Mouse (Mus musculus) naive thymus-derived CD4-positive, alpha-beta T cell, adult 2 months (primary cell): ENCODE data around the gene Ptpa.

Source experiments
- DNase-seq: peaks from one replicate; pipeline ENCODE4 v3.0.0-alpha.2; 2011; ENCODE audit warnings: low read depth

Ptpa gene

GRCm38 (mm10) chr2:30463904-30464330 lies 48.1 kb downstream of the Ptpa start:
- peak; percentile 95 for DNase-seq

- no peak for DNase-seq
Observed at GRCm38 (mm10) chr2:30464411-30464810, 48.6 kb downstream of the Ptpa start.

- no peak for DNase-seq
Observed at GRCm38 (mm10) chr2:30466787-30467186, 50.9 kb downstream of the Ptpa start.

DNA sequence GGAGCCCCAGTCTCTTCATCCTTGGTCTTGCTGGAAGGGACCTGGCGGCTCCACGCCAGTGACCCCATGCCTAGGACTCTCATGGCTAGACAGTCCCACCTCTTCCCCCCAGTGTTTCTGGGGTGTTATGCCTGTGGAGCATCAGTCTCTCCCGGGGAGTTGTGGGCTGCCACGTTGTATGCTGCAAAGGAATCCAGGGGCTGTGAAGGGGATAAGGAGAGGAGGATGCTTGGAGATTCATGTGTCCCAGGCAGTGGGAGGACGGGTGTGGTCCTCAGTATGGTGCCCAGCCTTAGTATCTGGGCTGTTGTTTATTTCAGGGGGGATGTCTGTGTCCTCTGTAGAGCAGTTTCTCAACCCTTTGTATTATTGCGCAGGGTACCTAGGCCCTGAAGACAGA lies 53.2 kb downstream of the Ptpa start:
- DNase-seq = no peak

DNA sequence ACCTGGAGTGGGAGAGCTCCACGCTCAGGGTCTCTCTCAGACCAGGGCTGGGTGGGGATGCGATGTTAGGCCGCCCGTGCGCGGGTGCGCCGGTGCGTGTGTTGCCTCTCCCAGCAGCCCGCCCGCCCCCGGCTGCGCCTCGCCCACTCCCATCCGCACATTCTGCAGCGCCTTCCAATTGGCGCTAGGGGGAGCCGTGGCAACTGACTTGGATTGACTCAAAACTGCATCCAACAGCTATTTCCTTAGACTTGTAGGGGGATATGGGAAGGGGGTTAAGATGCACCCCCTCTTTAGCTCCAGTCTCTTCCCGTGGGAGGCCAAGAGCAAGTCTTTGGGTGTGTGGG lies 53.9 kb downstream of the Ptpa start:
- DNase-seq = peak; percentile 88

DNA sequence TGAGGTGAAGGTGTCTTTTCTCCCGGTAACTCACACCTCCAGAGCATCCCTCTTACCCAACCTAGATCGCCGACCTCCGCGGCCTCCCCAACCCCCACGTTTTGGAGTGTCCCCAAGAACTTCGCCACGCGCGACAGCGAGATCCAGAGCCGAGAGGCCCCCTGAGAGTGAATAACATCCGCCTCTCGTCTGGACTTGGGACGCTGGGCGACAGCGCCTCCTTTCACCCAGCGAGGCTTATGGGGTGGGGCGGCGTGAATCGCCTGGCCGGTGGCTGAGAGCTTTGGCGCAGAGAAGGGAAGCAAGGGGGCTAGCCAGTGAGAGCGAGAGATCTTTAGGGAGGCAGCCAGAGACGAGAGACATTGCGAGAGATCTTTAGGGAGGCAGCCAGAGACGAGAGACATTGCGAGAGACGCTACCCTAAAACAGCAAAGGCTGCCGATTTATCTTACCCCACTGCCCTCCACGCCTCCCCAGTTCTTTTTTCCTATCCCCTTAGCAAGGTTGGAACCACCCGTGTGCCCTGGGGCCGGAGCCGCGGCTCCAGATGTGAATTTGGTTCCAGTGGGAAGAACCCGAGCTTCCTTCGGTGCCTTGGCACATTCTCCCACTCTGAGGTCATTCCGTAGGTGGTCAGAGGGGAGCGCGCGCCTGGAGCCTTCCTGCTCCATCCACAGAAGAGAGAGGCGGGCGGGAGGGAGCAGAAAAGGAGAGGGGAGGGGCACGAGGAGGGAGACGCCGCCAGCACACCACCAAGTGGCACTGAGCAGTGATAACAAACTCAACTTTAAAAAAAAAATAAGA lies 54.5 kb downstream of the Ptpa start:
- DNase-seq = no peak

- no peak for DNase-seq
Observed at GRCm38 (mm10) chr2:30471051-30471450, 55.2 kb downstream of the Ptpa start.

GRCm38 (mm10) chr2:30471795-30472720 lies 56.2 kb downstream of the Ptpa start:
- DNase-seq = peak; percentile 62

- no peak for DNase-seq
Observed at GRCm38 (mm10) chr2:30472731-30473351, 57.0 kb downstream of the Ptpa start.

DNA sequence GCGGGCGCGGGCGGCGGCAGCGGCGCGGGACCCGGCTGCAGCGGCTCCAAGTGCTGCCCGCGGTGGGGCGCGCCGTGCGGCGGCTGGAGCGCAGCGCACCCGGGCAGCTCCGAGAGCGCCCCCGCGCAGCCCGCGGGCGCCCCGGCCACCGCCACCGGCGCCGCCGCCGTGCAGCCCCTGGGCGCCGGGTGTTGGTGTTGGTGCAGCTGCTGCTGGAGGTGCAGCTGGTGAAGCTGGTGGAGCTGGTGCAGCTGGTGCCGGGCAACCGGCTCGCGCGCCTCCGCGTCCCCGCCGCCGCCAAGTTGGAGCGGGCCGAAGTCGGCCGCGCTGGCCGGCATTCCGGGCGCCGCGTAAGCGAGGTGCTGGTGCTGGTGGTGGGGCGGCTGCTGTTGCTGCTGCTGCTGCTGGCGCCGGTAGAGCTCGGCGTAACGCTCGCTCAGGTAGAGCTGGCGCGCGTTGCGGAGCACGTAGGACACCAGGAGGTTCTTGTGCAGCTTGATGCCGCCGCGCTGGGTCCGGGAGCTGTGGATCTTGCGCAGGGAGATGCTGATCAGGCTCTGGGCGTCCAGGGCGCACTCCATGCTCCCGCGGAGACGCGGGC lies 57.7 kb downstream of the Ptpa start:
- DNase-seq = no peak

DNA sequence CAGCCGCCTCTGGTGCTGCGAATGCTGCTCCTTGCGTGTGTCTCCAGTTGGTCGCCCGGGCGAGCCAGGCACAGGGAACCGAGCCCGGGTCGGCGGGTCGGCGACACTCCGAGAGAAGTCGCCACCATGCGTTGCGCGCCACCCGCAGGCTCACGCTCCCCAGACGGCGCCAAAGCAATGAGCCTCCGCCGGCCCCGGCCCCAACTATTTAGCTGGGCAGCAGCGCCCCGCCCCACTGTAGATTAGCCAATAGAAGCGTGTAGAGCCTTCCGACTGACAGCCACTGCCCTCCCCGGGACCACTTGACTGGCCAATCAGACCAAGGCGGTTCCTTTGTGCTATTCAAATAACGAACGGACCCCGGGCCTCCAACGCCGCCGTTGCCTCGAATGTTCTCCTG lies 58.2 kb downstream of the Ptpa start, which contains the start of gene Ier5l:
Ier5l (minus strand) TSS at position 181 of the 400 bp plus-strand sequence.
- peak; percentile 61 for DNase-seq

- DNase-seq = no peak
Observed at GRCm38 (mm10) chr2:30474776-30475175, 58.9 kb downstream of the Ptpa start.

DNA sequence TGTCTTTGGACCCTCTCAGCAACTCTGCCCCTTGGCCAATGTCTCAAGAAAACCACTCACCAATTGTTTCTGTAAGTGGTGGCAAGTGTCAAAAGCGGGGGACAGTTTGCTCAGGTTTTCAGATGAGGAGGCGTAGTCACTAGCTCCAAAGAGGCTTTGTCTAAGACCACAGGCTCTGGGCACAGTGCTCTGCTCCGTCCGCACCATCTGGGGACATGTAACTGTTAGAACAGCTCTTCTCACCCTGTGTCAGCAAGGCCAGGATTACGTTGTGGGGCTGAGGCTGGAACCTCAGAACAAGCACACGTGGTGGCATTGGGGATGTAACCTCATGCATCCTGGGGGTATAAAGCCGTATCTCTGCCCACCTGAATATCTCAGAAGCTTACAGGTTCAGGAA lies 59.6 kb downstream of the Ptpa start:
- DNase-seq = no peak

DNA sequence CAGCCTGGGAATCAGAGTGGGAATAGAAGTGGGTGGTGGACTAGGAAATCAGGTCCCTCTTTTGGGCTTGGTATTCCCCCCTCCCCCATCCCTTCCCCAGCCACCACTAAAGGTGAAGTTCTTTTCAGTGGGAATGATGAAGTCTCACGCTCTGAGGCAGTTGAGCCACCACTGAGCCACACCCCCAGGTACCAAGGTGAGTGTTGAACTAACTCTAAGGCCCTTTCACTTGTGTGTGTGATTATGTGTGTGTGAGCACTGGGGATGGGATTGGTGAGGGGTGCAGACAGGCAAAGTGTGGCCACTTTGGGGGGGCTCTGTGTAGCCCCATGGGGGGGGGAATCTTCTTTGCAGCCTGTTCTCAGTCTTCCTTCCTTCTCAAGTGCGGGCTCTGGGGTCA lies 60.4 kb downstream of the Ptpa start:
- DNase-seq = no peak

DNA sequence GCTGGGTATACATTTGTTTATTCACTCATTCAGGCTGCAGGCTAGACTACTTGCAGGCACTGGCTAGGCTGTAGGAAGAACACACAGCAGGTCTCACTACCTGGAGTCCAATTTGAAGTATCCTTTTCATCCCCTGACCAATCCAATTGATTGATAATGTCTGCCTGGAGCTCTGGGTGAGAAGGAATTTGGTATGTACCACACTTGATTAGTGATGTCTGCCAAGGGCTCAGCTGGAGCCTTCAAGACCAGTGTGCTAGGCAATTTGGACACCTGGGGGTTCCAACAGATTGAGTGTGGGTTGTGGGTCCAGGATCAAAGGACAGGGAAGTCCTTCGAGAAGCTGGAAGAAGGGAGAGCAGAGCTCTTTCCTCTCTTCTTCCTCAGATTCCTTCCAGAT lies 62.7 kb downstream of the Ptpa start:
- DNase-seq = no peak

DNA sequence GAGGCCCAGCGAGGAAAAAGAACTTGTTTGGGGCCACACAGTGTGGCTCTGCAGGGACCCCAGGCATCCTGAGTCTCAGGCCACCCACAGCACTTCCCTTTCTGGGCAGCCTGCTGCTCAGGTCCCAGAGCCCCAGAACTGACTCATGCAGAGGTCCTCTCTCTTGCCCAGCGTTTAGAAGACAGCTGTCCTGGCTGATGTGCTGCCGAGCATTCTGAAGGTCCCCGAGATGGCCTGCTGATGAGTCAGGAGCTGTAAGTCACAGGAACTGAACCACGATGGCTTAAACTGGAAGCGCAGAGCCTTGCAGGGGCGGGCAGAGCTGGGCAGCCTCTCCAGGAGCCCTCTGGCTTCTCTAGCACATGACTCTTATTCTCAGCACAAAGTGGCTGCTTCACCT lies 71.8 kb downstream of the Ptpa start:
- no peak for DNase-seq

DNA sequence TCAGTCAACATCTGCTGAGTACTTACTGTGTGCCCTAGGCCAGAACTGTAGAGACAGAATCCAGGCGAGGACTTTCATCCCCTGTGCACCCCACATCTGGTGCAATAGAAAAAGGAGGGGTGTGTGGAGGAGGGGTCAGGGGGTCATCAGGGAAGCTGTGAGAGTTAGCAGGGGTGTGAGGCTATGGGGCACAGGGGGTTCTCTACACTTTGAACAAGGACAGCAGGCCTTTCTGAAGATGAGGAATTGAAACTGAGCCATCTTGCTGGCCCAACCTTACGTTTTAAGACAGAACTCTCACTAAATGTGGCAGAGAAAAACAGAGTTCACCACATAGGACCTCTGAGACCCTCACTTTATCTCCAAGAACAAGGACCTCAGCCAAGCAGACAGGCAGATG lies 74.5 kb downstream of the Ptpa start:
- DNase-seq = no peak

- no peak for DNase-seq
Observed at GRCm38 (mm10) chr2:30495000-30495908, 79.4 kb downstream of the Ptpa start.

GRCm38 (mm10) chr2:30495909-30496861 lies 80.3 kb downstream of the Ptpa start:
- DNase-seq = peak; percentile 75
